Mouse (Mus musculus) myocyte (in vitro differentiated cells): Measurements from ENCODE around the gene Rnf141. TPM values are rescaled to one million over a fixed set of nuclear protein-coding genes. Genes with fewer than 3 reads are reported as not detected.
A peak's percentile ranks its signal among the peaks of the same experiment; 100 is the strongest.

Experiments
- H3K27me3 ChIP-seq: one replicate; pipeline ENCODE4 v1.6.1; 2011; ENCODE audit not compliant: control insufficient read depth, insufficient read depth, insufficient read length
- H3K36me3 ChIP-seq: one replicate; pipeline ENCODE4 v1.6.1; 2011; ENCODE audit not compliant: control insufficient read depth, insufficient read depth
- H3K4me2 ChIP-seq: one replicate; pipeline ENCODE4 v1.6.1; 2011; ENCODE audit warnings: low read depth, control low read depth
- H3K4me3 ChIP-seq: one replicate; pipeline ENCODE4 v1.5.1; 2011; ENCODE audit warnings: mild to moderate bottlenecking, control low read depth, moderate library complexity
- H3K79me2 ChIP-seq: one replicate; pipeline ENCODE4 v1.6.1; 2011; ENCODE audit not compliant: control insufficient read depth, insufficient read depth
- H3ac ChIP-seq: one replicate; pipeline ENCODE4 v1.6.1; 2011; ENCODE audit not compliant: control insufficient read depth, insufficient read length
- CEBPB ChIP-seq: IDR thresholded peaks from 2 replicates; pipeline ENCODE4 v1.6.1; 2011; ENCODE audit warnings: mild to moderate bottlenecking, moderate library complexity; ENCODE audit not compliant: poor library complexity, insufficient read depth, severe bottlenecking
- E2F4 ChIP-seq: IDR thresholded peaks from one replicate; pipeline ENCODE4 v1.6.1; 2011; ENCODE audit warnings: mild to moderate bottlenecking, control low read depth, moderate library complexity; ENCODE audit not compliant: insufficient read depth
- MAX ChIP-seq: IDR thresholded peaks from one replicate; pipeline ENCODE4 v1.6.1; 2011; ENCODE audit warnings: low read depth, mild to moderate bottlenecking, control low read depth
- MYOD1 ChIP-seq, 3 experiments: IDR thresholded peaks; one replicate each; pipeline ENCODE4 v1.6.1; 2011; ENCODE audit warnings: control low read depth in 2 of 3, low read depth in 2 of 3, mild to moderate bottlenecking in 2 of 3, moderate library complexity in 1 of 3; ENCODE audit not compliant: insufficient read length in 2 of 3, control insufficient read depth in 1 of 3
- MYOG ChIP-seq, 3 experiments: IDR thresholded peaks; one replicate each; pipeline ENCODE4 v1.6.1; 2011; ENCODE audit warnings: control low read depth in 2 of 3, low read depth in 2 of 3, mild to moderate bottlenecking in 2 of 3; ENCODE audit not compliant: insufficient read length in 2 of 3, control insufficient read depth in 1 of 3, insufficient read depth in 1 of 3
- POLR2A ChIP-seq: IDR thresholded peaks from one replicate; pipeline ENCODE4 v1.6.1; 2011; ENCODE audit warnings: low read depth, mild to moderate bottlenecking, control low read depth, moderate library complexity; ENCODE audit not compliant: insufficient read length
- POLR2AphosphoS2 ChIP-seq: IDR thresholded peaks from one replicate; pipeline ENCODE4 v1.6.1; 2011; ENCODE audit warnings: low read depth, control low read depth; ENCODE audit not compliant: insufficient read length
- REST ChIP-seq: IDR thresholded peaks from one replicate; pipeline ENCODE4 v1.6.1; 2011; ENCODE audit warnings: mild to moderate bottlenecking, control low read depth, moderate library complexity; ENCODE audit not compliant: insufficient read depth, insufficient read length
- SRF ChIP-seq: IDR thresholded peaks from one replicate; pipeline ENCODE4 v1.6.1; 2011; ENCODE audit warnings: low read depth; ENCODE audit not compliant: control insufficient read depth, insufficient read length
- TCF12 ChIP-seq: IDR thresholded peaks from one replicate; pipeline ENCODE4 v1.6.1; 2011; ENCODE audit warnings: mild to moderate bottlenecking, control low read depth; ENCODE audit not compliant: poor library complexity, insufficient read depth, severe bottlenecking
- TCF3 ChIP-seq: IDR thresholded peaks from one replicate; pipeline ENCODE4 v1.6.1; 2011; ENCODE audit warnings: low read depth, control low read depth; ENCODE audit not compliant: insufficient read length
- USF1 ChIP-seq: IDR thresholded peaks from one replicate; pipeline ENCODE4 v1.6.1; 2011; ENCODE audit warnings: low read depth, mild to moderate bottlenecking, control low read depth, moderate library complexity
- polyA plus RNA-seq: library from polyadenylated mRNA; unstranded; fragments of >200 nt; fragmentation: generic; extraction: Trizol; gene quantifications from one replicate; pipeline ENCODE4 v1.2.1, GENCODE M21; 2012; ENCODE audit warnings: missing spikeins

Gene Rnf141
- polyA plus RNA-seq = 12.3 TPM

DNA sequence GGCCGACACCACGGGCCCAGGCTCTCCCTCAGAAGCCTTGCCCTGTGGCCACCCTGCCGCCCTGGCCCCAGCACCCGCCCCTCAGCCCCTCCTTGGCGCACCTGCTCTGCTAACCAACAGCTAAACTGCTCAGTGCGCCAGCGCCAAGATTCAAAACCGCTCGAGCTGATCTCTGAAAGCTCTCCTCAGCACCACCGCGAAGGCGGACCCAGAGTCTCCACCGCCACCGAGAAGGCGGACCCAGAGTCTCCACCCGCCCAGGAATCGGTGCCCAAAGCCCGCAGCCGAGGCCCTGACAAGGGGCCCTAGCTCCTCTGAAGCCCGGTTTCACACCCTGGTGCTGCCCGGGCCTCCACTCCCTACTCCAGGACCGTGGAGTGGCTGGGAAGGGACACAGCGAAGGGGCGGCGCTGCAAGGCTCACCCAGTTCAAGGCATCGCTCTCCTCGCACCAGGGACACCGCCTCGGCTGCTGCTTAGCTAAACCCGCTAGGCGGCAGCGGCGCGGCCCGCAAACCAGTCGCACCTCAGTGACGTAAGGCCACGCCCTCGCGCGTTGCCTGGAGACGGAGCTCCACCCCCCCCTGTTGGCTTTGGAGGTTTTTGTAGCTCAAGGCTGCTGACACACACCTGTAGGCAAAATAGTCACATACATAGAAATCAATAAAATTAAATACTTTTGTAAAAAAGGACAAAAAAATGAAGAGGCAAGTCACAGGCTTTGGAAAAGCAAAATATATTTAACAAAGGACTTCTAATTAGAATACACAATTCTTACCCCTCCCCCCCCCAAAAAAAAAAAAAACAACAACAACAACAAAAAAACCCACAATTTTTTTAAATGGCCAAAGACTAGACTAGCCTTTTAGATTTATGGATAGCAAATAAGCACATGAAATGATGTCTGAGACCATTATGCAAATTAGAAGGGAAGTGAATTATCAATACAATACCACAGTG lies at the start of gene Rnf141:
Rnf141 (minus strand) TSS at position 542 of the 959 bp plus-strand sequence.
- Histone ChIP-seq H3K36me3 (no peaks in the 10 kb centered on the region), H3ac (peak within 1 kb of the TSS; percentile 0), H3K27me3 (no peaks in the 10 kb centered on the region), H3K4me3 (peak within 1 kb of the TSS; percentile 53), H3K4me2 (peak within 1 kb of the TSS; percentile 94), H3K79me2 (peaks cover 12% of the 10 kb centered on the region)
- TF ChIP-seq POLR2AphosphoS2 = peak; percentile 95
- TF ChIP-seq USF1 = no peak
- TF ChIP-seq REST = no peak
- TF ChIP-seq SRF = peak; percentile 67
- peak in 2 of 3 experiments; percentile 15 to 52 for TF ChIP-seq MYOD1 (IDR thresholded peaks at IDR 0.05; ENCODE audit: control insufficient read depth in 1 of 3, insufficient read length in 2 of 3, low read depth in 2 of 3)
- no peak for TF ChIP-seq CEBPB
- TF ChIP-seq MYOG (IDR thresholded peaks at IDR 0.05; ENCODE audit: control insufficient read depth in 1 of 3, insufficient read depth in 1 of 3, insufficient read length in 2 of 3, low read depth in 2 of 3) = peak in 2 of 3 experiments; percentile 3 to 37
- TF ChIP-seq POLR2A = peak; percentile 94
- TF ChIP-seq TCF12 = no peak
- peak; percentile 86 for TF ChIP-seq E2F4
- no peak for TF ChIP-seq TCF3
- no peak for TF ChIP-seq MAX

- TF ChIP-seq MYOG (IDR thresholded peaks at IDR 0.05; ENCODE audit: control insufficient read depth in 1 of 3, insufficient read depth in 1 of 3, insufficient read length in 2 of 3, low read depth in 2 of 3) (no peak), REST (no peak), TCF12 (no peak), POLR2A (no peak), POLR2AphosphoS2 (no peak), MYOD1 (IDR thresholded peaks at IDR 0.05; ENCODE audit: control insufficient read depth in 1 of 3, insufficient read length in 2 of 3, low read depth in 2 of 3) (no peak), E2F4 (no peak), MAX (no peak), SRF (no peak)
- no peak overlapping the region for H3ac ChIP-seq
- H3K4me2 ChIP-seq = no peak overlapping the region
These were observed 47.3 kb upstream of the Rnf141 start for GRCm38 (mm10) chr7:110891501-110891986.

GRCm38 (mm10) chr7:110881746-110882333 lies 37.6 kb upstream of the Rnf141 start:
- Histone ChIP-seq H3K36me3 (no peaks in the 10 kb centered on the region), H3K27me3 (no peaks in the 10 kb centered on the region), H3ac (no peak overlapping the region), H3K4me2 (no peak overlapping the region), H3K4me3 (no peak overlapping the region), H3K79me2 (no peaks in the 10 kb centered on the region)
- TF ChIP-seq MAX (no peak), POLR2A (no peak), REST (no peak), MYOG (IDR thresholded peaks at IDR 0.05; ENCODE audit: control insufficient read depth in 1 of 3, insufficient read depth in 1 of 3, insufficient read length in 2 of 3, low read depth in 2 of 3) (no peak), TCF3 (no peak), E2F4 (no peak), SRF (no peak), POLR2AphosphoS2 (no peak), TCF12 (no peak), USF1 (no peak), MYOD1 (IDR thresholded peaks at IDR 0.05; ENCODE audit: control insufficient read depth in 1 of 3, insufficient read length in 2 of 3, low read depth in 2 of 3) (no peak), CEBPB (no peak)

More at GRCm38 (mm10) chr7:110891501-110891986, 47.3 kb upstream of the Rnf141 start:
- no peaks in the 10 kb centered on the region for H3K36me3 ChIP-seq
- no peak overlapping the region for H3K4me3 ChIP-seq
- H3K27me3 ChIP-seq = no peaks in the 10 kb centered on the region
- no peaks in the 10 kb centered on the region for H3K79me2 ChIP-seq

GRCm38 (mm10) chr7:110878028-110878427 lies 33.8 kb upstream of the Rnf141 start:
- H3K36me3 ChIP-seq = no peaks in the 10 kb centered on the region

More at GRCm38 (mm10) chr7:110878028-110878427, 33.8 kb upstream of the Rnf141 start:
- H3K79me2 ChIP-seq = no peaks in the 10 kb centered on the region
- H3ac ChIP-seq = no peak overlapping the region
- no peak overlapping the region for H3K4me3 ChIP-seq
- TF ChIP-seq MAX (no peak), POLR2A (no peak), TCF3 (no peak)
- H3K27me3 ChIP-seq = no peaks in the 10 kb centered on the region
- no peak overlapping the region for H3K4me2 ChIP-seq
